10 mouse cellular contexts compared by ENCODE assay signal in the genomic region with DNA sequence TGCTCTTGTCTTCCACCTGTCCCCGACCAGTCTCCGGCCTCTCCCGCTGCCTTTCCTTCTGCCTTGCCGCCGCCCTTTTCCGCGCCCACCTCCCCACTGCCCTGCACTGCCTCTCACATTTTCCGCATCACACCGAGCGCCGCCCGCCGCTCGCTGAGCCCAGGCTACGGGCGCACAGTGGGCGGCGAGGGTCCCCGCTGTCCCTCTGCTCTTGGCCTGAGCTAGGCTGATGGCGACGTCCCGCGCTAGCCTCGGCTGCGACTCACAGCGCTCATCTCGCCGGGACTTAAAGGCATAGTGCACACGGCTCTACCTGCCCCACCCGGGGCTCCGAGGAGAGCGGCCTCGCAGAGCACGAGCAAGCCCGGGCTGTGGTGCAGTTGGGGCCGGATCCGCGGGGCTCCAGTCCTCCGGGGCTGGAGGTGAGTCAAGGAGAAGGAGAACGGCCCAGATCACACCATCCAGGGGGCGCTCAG. TPM values are rescaled to one million over a fixed set of nuclear protein-coding genes. Genes with fewer than 3 reads are reported as not detected.
DNase-seq lines count a peak whose midpoint lies in the region; ATAC-seq lines count a peak whose summit lies in the region.
"Had no signal": no experiment of that assay in that cellular context is flagged by ENCODE, and none has a peak within 500 bp of the region (broad histone marks: within the 10 kb centered on the region; RNA-seq: fewer than 3 reads in every experiment).

No protein-coding gene starts in this region.

- WGBS in lung, embryonic 16.5 days: under 1% methylated on average over 41 of the region's 41 CpGs

- peak overlapping the region; percentile 51 for H3K4me3 ChIP-seq in lung, embryonic 16.5 days (ENCODE audit: low read length)
- H3K4me3 ChIP-seq: myocyte had no signal

- H3K9ac ChIP-seq in lung, embryonic 16.5 days (ENCODE audit: low read length): 0 out of 2 replicates have a peak overlapping the region, but pooled peaks have one; percentile 9

- no peaks in the 10 kb centered on the region for H3K36me3 ChIP-seq in lung, embryonic 16.5 days (ENCODE audit: control insufficient read depth, insufficient read depth, low read length)

- H3K27ac ChIP-seq in lung, embryonic 16.5 days (ENCODE audit: low read length): no peak overlapping the region

- peak; percentile 8 for DNase-seq in adrenal gland, adult 2 months
- no peak for DNase-seq in adrenal gland, adult 18-20 months (ENCODE audit: low spot score in 2 of 2)
- no peak for DNase-seq in lung, postnatal 4 days
- DNase-seq in frontal cortex, postnatal 36 days (ENCODE audit: low spot score in 2 of 2): peak; percentile 40 to 58
- peak; percentile 26 for DNase-seq in mesoderm, embryonic 11.5 days (ENCODE audit: low read depth, low spot score)
- DNase-seq in adipocyte (ENCODE audit: low spot score): no peak

- peaks cover 51% of the 10 kb centered on the region for H3K27me3 ChIP-seq in lung, embryonic 16.5 days (ENCODE audit: control insufficient read depth, insufficient read depth, low read depth, low read length)

- H3K4me2 ChIP-seq in lung, embryonic 16.5 days (ENCODE audit: low read depth, low read length): peak overlapping the region; percentile 83

- no peaks in the 10 kb centered on the region for H3K9me3 ChIP-seq in lung, embryonic 16.5 days (ENCODE audit: control insufficient read depth, low read length)

- no peak; the same call in 1 of the 2 replicates for ATAC-seq in lung, embryonic 16.5 days (ENCODE audit: low read depth)
- no peak for ATAC-seq in megakaryocyte-erythroid progenitor cell, adult 5-6 weeks (replicated peaks; ENCODE audit: low FRiP score, low TSS enrichment, poor library complexity, severe bottlenecking)

- H3K4me1 ChIP-seq in lung, embryonic 16.5 days (replicated peaks; ENCODE audit: control insufficient read depth, insufficient read depth, low read length): peaks cover 9% of the 10 kb centered on the region

RNA-seq across cellular contexts. Expression of a gene that starts 0.4 kb away (rescaled TPM):
- 1 to 10 TPM in 1 of 2 experiments, under 1 TPM in 1; 0.55 to 1.8 TPM for total RNA-seq in adrenal gland, adult 2 months (2021)
- 4.1 and 5.9 TPM in 2 replicates for polyA plus RNA-seq in adrenal gland, adult 2 months (2012; rRNA removed)
- 1 to 10 TPM in 1 of 2 experiments, under 1 TPM in 1; 0.70 to 1.5 TPM for total RNA-seq in adrenal gland, adult 18-20 months (2021)
- polyA plus RNA-seq in lung, embryonic 16.5 days (2015; fragmentation: Nextera tagmentation; extraction: Ambion mirVana): 3.2 and 3.3 TPM in 2 replicates
- total RNA-seq in megakaryocyte-erythroid progenitor cell, adult 5-6 weeks (2014; fragmentation: Nextera tagmentation): not detected in 2 replicates
- total RNA-seq in megakaryocyte-erythroid progenitor cell, adult 5-6 weeks (2017): not detected in 2 replicates
- total RNA-seq: common myeloid progenitor, adult 5-6 weeks had no signal

Comparison
In these comparisons a context has a peak if more than half of its experiments do, and no peak if none do; other contexts are left out.
1. DNase-seq: peak in adrenal gland, adult 2 months (single experiment), frontal cortex, postnatal 36 days (2 of 2) and mesoderm, embryonic 11.5 days (single experiment); none in adrenal gland, adult 18-20 months (0 of 2), lung, postnatal 4 days (0 of 2) and adipocyte (single experiment).